In the genomic region with DNA sequence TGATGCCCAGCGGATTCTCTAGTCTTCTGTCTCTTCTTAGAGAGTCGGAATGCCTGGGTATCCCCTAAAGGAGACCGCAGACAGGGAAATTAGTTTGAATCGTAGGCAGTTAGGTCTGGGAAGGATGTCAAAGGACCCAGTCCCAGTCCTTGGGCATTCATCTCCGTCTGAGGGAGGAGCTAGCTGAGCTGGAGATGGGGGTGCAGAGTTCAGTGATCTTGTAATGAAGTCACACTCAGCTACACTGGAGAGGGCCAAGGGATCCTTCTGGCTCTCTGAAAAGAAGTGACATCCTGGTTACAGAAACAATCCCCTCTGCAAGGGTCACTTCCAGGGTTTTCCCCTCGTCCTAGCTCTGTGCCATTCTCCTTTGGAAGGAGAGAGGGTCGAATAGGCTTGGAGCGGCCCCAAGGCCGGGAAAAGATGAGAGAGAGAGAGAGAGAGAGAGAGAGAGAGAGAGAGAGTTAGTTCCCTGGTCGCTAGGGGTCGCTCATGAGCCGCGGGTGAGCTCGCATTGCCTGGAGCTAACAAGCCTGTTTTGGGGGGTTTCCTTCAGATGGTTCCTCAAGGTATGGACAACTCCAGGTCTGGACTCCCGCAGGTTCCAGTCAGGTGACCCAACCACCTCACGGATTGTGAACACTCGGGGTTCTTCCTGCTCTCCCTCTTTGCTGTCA, we compare ENCODE assay signal across 8 mouse cellular contexts. TPM values are rescaled to one million over a fixed set of nuclear protein-coding genes. Genes with fewer than 3 reads are reported as not detected.
A peak's percentile ranks its signal among the peaks of the same experiment; 100 is the strongest.
DNase-seq lines count a peak whose midpoint lies in the region; ATAC-seq and TF ChIP-seq lines count a peak whose summit lies in the region.

No protein-coding gene starts in this region.

- peak overlapping the region; percentile 58 for H3K9ac ChIP-seq in forebrain, postnatal 0 days
- H3K9ac ChIP-seq in intestine, embryonic 14.5 days (ENCODE audit: low read length): no peak overlapping the region

- TF ChIP-seq CTCF in forebrain, postnatal 0 days (IDR thresholded peaks at IDR 0.05; ENCODE audit: low read depth): peak; percentile 86
- TF ChIP-seq CTCF in small intestine, adult 2 months (IDR thresholded peaks at IDR 0.05; ENCODE audit: extremely low read depth, insufficient read length, insufficient replicate concordance, low read depth, low read length): peak; percentile 81

- ATAC-seq in forebrain, postnatal 0 days: no peak
- ATAC-seq in intestine, embryonic 14.5 days (replicated peaks; ENCODE audit: low FRiP score, low TSS enrichment, low read depth): 0 out of 2 replicates have a peak, but pooled peaks have one; percentile 7

- WGBS in forebrain, postnatal 0 days: 5% methylated on average over 17 of the region's 17 CpGs
- WGBS in intestine, embryonic 14.5 days: 14% methylated on average over 17 of the region's 17 CpGs
- 7% methylated on average over 17 of the region's 17 CpGs for whole genome bisulfite sequencing in small intestine, adult 2 months

- peak overlapping the region; percentile 60 for H3K4me3 ChIP-seq in forebrain, postnatal 0 days (ENCODE audit: low read depth, low read length)
- peak overlapping the region; percentile 53; the same call in 1 of the 2 replicates for H3K4me3 ChIP-seq in intestine, embryonic 14.5 days (ENCODE audit: low read depth, low read length)
- H3K4me3 ChIP-seq in small intestine, adult 2 months (ENCODE audit: low read depth, low read length): no peak overlapping the region

- peaks cover 14% of the 10 kb centered on the region for H3K4me1 ChIP-seq in forebrain, postnatal 0 days (ENCODE audit: insufficient read depth)
- peaks cover 10% of the 10 kb centered on the region; the same call in 1 of the 2 replicates for H3K4me1 ChIP-seq in intestine, embryonic 14.5 days (replicated peaks; ENCODE audit: control insufficient read depth, insufficient read depth, low read length)
- peaks cover 6% of the 10 kb centered on the region; the same call in 1 of the 2 replicates for H3K4me1 ChIP-seq in small intestine, adult 2 months (ENCODE audit: control insufficient read depth, insufficient read depth, insufficient read length, low read length)

- no peaks in the 10 kb centered on the region for H3K36me3 ChIP-seq in forebrain, postnatal 0 days (ENCODE audit: insufficient read depth)
- H3K36me3 ChIP-seq in intestine, embryonic 14.5 days (ENCODE audit: control insufficient read depth, insufficient read depth, low read length): no peaks in the 10 kb centered on the region
- H3K36me3 ChIP-seq in small intestine, adult 2 months (ENCODE audit: control insufficient read depth, insufficient read depth, low read length): no peaks in the 10 kb centered on the region

- H3K4me2 ChIP-seq in forebrain, postnatal 0 days (ENCODE audit: low read depth): peak overlapping the region; percentile 71
- H3K4me2 ChIP-seq in intestine, embryonic 14.5 days (ENCODE audit: low read length): peak overlapping the region; percentile 50

- peak overlapping the region; percentile 24 for H3K27ac ChIP-seq in forebrain, postnatal 0 days (ENCODE audit: low read depth, low read length)
- H3K27ac ChIP-seq in intestine, embryonic 14.5 days (ENCODE audit: low read depth): no peak overlapping the region
- no peak overlapping the region for H3K27ac ChIP-seq in small intestine, adult 2 months (ENCODE audit: insufficient read depth, low read depth, low read length)

- TF ChIP-seq POLR2A in small intestine, adult 2 months (IDR thresholded peaks at IDR 0.05; ENCODE audit: low read depth, low read length): no peak

- no peaks in the 10 kb centered on the region for H3K9me3 ChIP-seq in forebrain, postnatal 0 days (ENCODE audit: low read length)
- H3K9me3 ChIP-seq in intestine, embryonic 14.5 days (ENCODE audit: control insufficient read depth, low read length): no peaks in the 10 kb centered on the region

- no peaks in the 10 kb centered on the region for H3K27me3 ChIP-seq in forebrain, postnatal 0 days (ENCODE audit: insufficient read depth, low read length)
- H3K27me3 ChIP-seq in intestine, embryonic 14.5 days (replicated peaks; ENCODE audit: control insufficient read depth, insufficient read depth, low read length): peaks cover 14% of the 10 kb centered on the region
- H3K27me3 ChIP-seq in small intestine, adult 2 months (ENCODE audit: control insufficient read depth, insufficient read depth, low read length): no peaks in the 10 kb centered on the region; the same call in 1 of the 2 replicates

- intact Hi-C loops in left cerebral cortex, postnatal 36 days (cut with DNase I): loop anchor here (2.0 to 5.0 kb wide), 2 partner anchors 109 to 316 kb away; no protein-coding TSS in a partner anchor

- peak; percentile 76 for DNase-seq in layer of hippocampus, adult 11-12 months (ENCODE audit: low spot score)
- DNase-seq in layer of hippocampus, adult 9-10 months (ENCODE audit: low spot score): no peak
- DNase-seq in cerebellum, adult 18-20 months: peak; percentile 82 to 88
- DNase-seq in forebrain, postnatal 0 days: peak; percentile 86
- peak; percentile 84 for DNase-seq in intestine, embryonic 14.5 days (ENCODE audit: low spot score)
- DNase-seq in left cerebral cortex, postnatal 36 days (ENCODE audit: low spot score in 2 of 2): peak; percentile 75 to 83
- DNase-seq in mesoderm, embryonic 11.5 days (ENCODE audit: low read depth, low spot score): peak; percentile 75

RNA-seq across cellular contexts. Expression of gene Slc12a5, which starts 1.0 kb away (rescaled TPM):
- total RNA-seq in forebrain, postnatal 0 days (2014; rRNA removed): 83.2 and 139 TPM in 2 replicates
- polyA plus RNA-seq in forebrain, postnatal 0 days (2015; fragmentation: Nextera tagmentation; extraction: Ambion mirVana): 24.5 and 41.6 TPM in 2 replicates
- 1.3 and 1.5 TPM in 2 replicates for polyA plus RNA-seq in intestine, embryonic 14.5 days (2014; fragmentation: Nextera tagmentation; extraction: Ambion mirVana)
- 100 to 1,000 TPM; 521 to 559 TPM for total RNA-seq in left cerebral cortex, postnatal 36 days (2021)
- polyA plus RNA-seq in small intestine, adult 2 months (2012; rRNA removed): 0.57 and 0.60 TPM in 2 replicates

RNA-seq across cellular contexts. Expression of gene Mmp9, which starts 21.1 kb away (rescaled TPM):
- total RNA-seq in forebrain, postnatal 0 days (2014; rRNA removed): 5.3 and 14.2 TPM in 2 replicates
- 5.3 and 8.3 TPM in 2 replicates for polyA plus RNA-seq in forebrain, postnatal 0 days (2015; fragmentation: Nextera tagmentation; extraction: Ambion mirVana)
- polyA plus RNA-seq in intestine, embryonic 14.5 days (2014; fragmentation: Nextera tagmentation; extraction: Ambion mirVana): 2.4 and 3.3 TPM in 2 replicates
- total RNA-seq in left cerebral cortex, postnatal 36 days (2021): 1 to 10 TPM; 1.7 to 2.1 TPM
- polyA plus RNA-seq in small intestine, adult 2 months (2012; rRNA removed): 11.1 and 12.1 TPM in 2 replicates

RNA-seq across cellular contexts. Expression of gene Zfp335, which starts 50.1 kb away (rescaled TPM):
- total RNA-seq in forebrain, postnatal 0 days (2014; rRNA removed): 20.9 and 26.0 TPM in 2 replicates
- polyA plus RNA-seq in forebrain, postnatal 0 days (2015; fragmentation: Nextera tagmentation; extraction: Ambion mirVana): 10.0 and 11.2 TPM in 2 replicates
- polyA plus RNA-seq in intestine, embryonic 14.5 days (2014; fragmentation: Nextera tagmentation; extraction: Ambion mirVana): 12.7 and 14.3 TPM in 2 replicates
- total RNA-seq in left cerebral cortex, postnatal 36 days (2021): 10 to 100 TPM; 22.6 to 28.5 TPM
- polyA plus RNA-seq in small intestine, adult 2 months (2012; rRNA removed): 19.1 and 34.1 TPM in 2 replicates

Comparison
In these comparisons a context has a peak if more than half of its experiments do, and no peak if none do; other contexts are left out.
1. RNA of gene Slc12a5, which starts 1.0 kb away (polyA plus RNA-seq): 24.5 to 41.6 TPM in forebrain, postnatal 0 days; 1.3 to 1.5 TPM in intestine, embryonic 14.5 days and 0.57 to 0.60 TPM in small intestine, adult 2 months; every median in the first group is over 10 times any median in the second.